Mouse (Mus musculus) leukemia stem cell, adult 10-12 weeks (primary cell): ENCODE results near the gene Hdgfl1. TPM values are rescaled to one million over a fixed set of nuclear protein-coding genes. Genes with fewer than 3 reads are reported as not detected.

Experiments used
- polyA plus RNA-seq: library from polyadenylated mRNA; stranded (reverse); fragments of >175 nt; gene quantifications from 2 replicates; pipeline ENCODE4 v1.2.3, GENCODE M21; 2012; ENCODE audit warnings: low replicate concordance

Hdgfl1 gene
- not detected in 2 replicates for polyA plus RNA-seq

GRCm38 (mm10) chr13:26769955-26770354 is at the start of gene Hdgfl1:
Gene Hdgfl1, minus strand, starts transcription at chr13:26770165.

